Mouse (Mus musculus): ENCODE data around the gene Ucp1. TPM values are rescaled to one million over a fixed set of nuclear protein-coding genes. Genes with fewer than 3 reads are reported as not detected.
"Not testable (repeated sequence)": the region's sequence is repeated elsewhere in the genome, so short reads cannot be mapped to it uniquely, and the experiment has no call there.

Ucp1 gene
- polyA plus RNA-seq, 1 experiment from 2014 or later: not detected

GRCm38 (mm10) chr8:83297375-83297774, 7.2 kb downstream of the Ucp1 start:
- ATAC-seq (ENCODE audit: insufficient read depth, low FRiP score, low read depth): no peak
- H3K27ac ChIP-seq: no peak overlapping the region
- no peaks in the 10 kb centered on the region for H3K36me3 ChIP-seq
- H3K4me3 ChIP-seq (replicated peaks): no peak overlapping the region
- H3K9ac ChIP-seq: no peak overlapping the region
- 68% methylated on average over 4 of the region's 4 CpGs for WGBS
- no peak overlapping the region for H3K4me2 ChIP-seq
- no peaks in the 10 kb centered on the region for H3K27me3 ChIP-seq (replicated peaks)
- no peaks in the 10 kb centered on the region for H3K9me3 ChIP-seq
- no peaks in the 10 kb centered on the region for H3K4me1 ChIP-seq

- Histone ChIP-seq H3K4me1 (no peaks in the 10 kb centered on the region), H3K9me3 (no peaks in the 10 kb centered on the region), H3K4me2 (no peak overlapping the region), H3K27me3 (replicated peaks) (no peaks in the 10 kb centered on the region), H3K9ac (no peak overlapping the region), H3K27ac (no peak overlapping the region), H3K4me3 (replicated peaks) (no peak overlapping the region), H3K36me3 (no peaks in the 10 kb centered on the region)
- 45% methylated on average over 1 of the region's 1 CpGs for WGBS
- ATAC-seq (ENCODE audit: insufficient read depth, low FRiP score, low read depth): no peak
Measured at GRCm38 (mm10) chr8:83300135-83300534, 10.0 kb downstream of the Ucp1 start.

- Histone ChIP-seq H3K27me3 (replicated peaks) (no peaks in the 10 kb centered on the region), H3K4me2 (no peak overlapping the region), H3K4me1 (no peaks in the 10 kb centered on the region), H3K36me3 (no peaks in the 10 kb centered on the region), H3K4me3 (replicated peaks) (no peak overlapping the region), H3K9ac (no peak overlapping the region), H3K27ac (no peak overlapping the region), H3K9me3 (no peaks in the 10 kb centered on the region)
- 92% methylated on average over 1 of the region's 1 CpGs for WGBS
- no peak for ATAC-seq (ENCODE audit: insufficient read depth, low FRiP score, low read depth)
Measured at GRCm38 (mm10) chr8:83304946-83305345, 14.8 kb downstream of the Ucp1 start.

GRCm38 (mm10) chr8:83309836-83310235, 19.7 kb downstream of the Ucp1 start:
- WGBS: 89% methylated on average over 6 of the region's 6 CpGs
- H3K27ac ChIP-seq: no peak overlapping the region
- H3K9me3 ChIP-seq: no peaks in the 10 kb centered on the region
- no peaks in the 10 kb centered on the region for H3K27me3 ChIP-seq (replicated peaks)
- no peaks in the 10 kb centered on the region for H3K4me1 ChIP-seq
- H3K4me3 ChIP-seq (replicated peaks): no peak overlapping the region
- H3K9ac ChIP-seq: no peak overlapping the region
- ATAC-seq (ENCODE audit: insufficient read depth, low FRiP score, low read depth): no peak
- no peaks in the 10 kb centered on the region for H3K36me3 ChIP-seq
- no peak overlapping the region for H3K4me2 ChIP-seq

- H3K27me3 ChIP-seq (replicated peaks); H3K9me3 ChIP-seq; H3K4me2 ChIP-seq; ATAC-seq (ENCODE audit: insufficient read depth, low FRiP score, low read depth); H3K27ac ChIP-seq; H3K9ac ChIP-seq; H3K36me3 ChIP-seq; H3K4me1 ChIP-seq; H3K4me3 ChIP-seq (replicated peaks): not testable (repeated sequence)
- 79% methylated on average over 4 of the region's 4 CpGs for WGBS
Measured at GRCm38 (mm10) chr8:83315084-83315483, 24.9 kb downstream of the Ucp1 start.

GRCm38 (mm10) chr8:83315691-83316090, 25.5 kb downstream of the Ucp1 start:
- H3K4me2 ChIP-seq: no peak overlapping the region
- no peak overlapping the region for H3K9ac ChIP-seq
- H3K4me3 ChIP-seq (replicated peaks): no peak overlapping the region
- H3K27ac ChIP-seq: no peak overlapping the region
- WGBS: 81% methylated on average over 2 of the region's 2 CpGs
- H3K27me3 ChIP-seq (replicated peaks): no peaks in the 10 kb centered on the region
- H3K4me1 ChIP-seq: no peaks in the 10 kb centered on the region
- H3K36me3 ChIP-seq: peaks cover 4% of the 10 kb centered on the region; the same call in 1 of the 2 replicates
- no peaks in the 10 kb centered on the region for H3K9me3 ChIP-seq
- ATAC-seq (ENCODE audit: insufficient read depth, low FRiP score, low read depth): no peak

- Histone ChIP-seq H3K4me2 (no peak overlapping the region), H3K36me3 (peaks cover 16% of the 10 kb centered on the region), H3K27me3 (replicated peaks) (no peaks in the 10 kb centered on the region), H3K4me3 (replicated peaks) (no peak overlapping the region), H3K9me3 (no peaks in the 10 kb centered on the region), H3K9ac (no peak overlapping the region), H3K4me1 (no peaks in the 10 kb centered on the region), H3K27ac (no peak overlapping the region)
- ATAC-seq (ENCODE audit: insufficient read depth, low FRiP score, low read depth): no peak
- WGBS: 93% methylated on average over 3 of the region's 3 CpGs
Measured at GRCm38 (mm10) chr8:83320543-83320942, 30.4 kb downstream of the Ucp1 start.

GRCm38 (mm10) chr8:83322374-83322773, 32.2 kb downstream of the Ucp1 start:
- H3K27ac ChIP-seq: no peak overlapping the region
- no peak overlapping the region for H3K4me2 ChIP-seq
- no peaks in the 10 kb centered on the region for H3K4me1 ChIP-seq
- H3K9ac ChIP-seq: no peak overlapping the region
- H3K27me3 ChIP-seq (replicated peaks): no peaks in the 10 kb centered on the region
- WGBS: 91% methylated on average over 6 of the region's 6 CpGs
- H3K36me3 ChIP-seq: peaks cover 13% of the 10 kb centered on the region
- H3K4me3 ChIP-seq (replicated peaks): no peak overlapping the region
- H3K9me3 ChIP-seq: no peaks in the 10 kb centered on the region
- ATAC-seq (ENCODE audit: insufficient read depth, low FRiP score, low read depth): no peak

- Histone ChIP-seq H3K9me3 (no peaks in the 10 kb centered on the region), H3K27ac (no peak overlapping the region), H3K4me2 (no peak overlapping the region), H3K4me3 (replicated peaks) (no peak overlapping the region), H3K36me3 (peaks cover 13% of the 10 kb centered on the region), H3K9ac (no peak overlapping the region), H3K4me1 (no peaks in the 10 kb centered on the region), H3K27me3 (replicated peaks) (no peaks in the 10 kb centered on the region)
- 83% methylated on average over 2 of the region's 2 CpGs for WGBS
- ATAC-seq (ENCODE audit: insufficient read depth, low FRiP score, low read depth): no peak
Measured at GRCm38 (mm10) chr8:83323056-83323455, 32.9 kb downstream of the Ucp1 start.

- no peak for ATAC-seq (ENCODE audit: insufficient read depth, low FRiP score, low read depth)
- H3K9me3 ChIP-seq: no peaks in the 10 kb centered on the region
- peaks cover 4% of the 10 kb centered on the region; the same call in 1 of the 2 replicates for H3K36me3 ChIP-seq
- H3K4me1 ChIP-seq: peaks cover 2% of the 10 kb centered on the region; the same call in 1 of the 2 replicates
- no peak overlapping the region for H3K27ac ChIP-seq
- H3K4me2 ChIP-seq: no peak overlapping the region
- 89% methylated on average over 5 of the region's 5 CpGs for WGBS
- H3K4me3 ChIP-seq (replicated peaks): no peak overlapping the region
- no peak overlapping the region for H3K9ac ChIP-seq
- no peaks in the 10 kb centered on the region for H3K27me3 ChIP-seq (replicated peaks)
Measured at GRCm38 (mm10) chr8:83327889-83328288, 37.7 kb downstream of the Ucp1 start.

GRCm38 (mm10) chr8:83331567-83331898, 41.4 kb downstream of the Ucp1 start:
- Histone ChIP-seq H3K27me3 (replicated peaks) (no peaks in the 10 kb centered on the region), H3K9ac (peak overlapping the region; percentile 78; the same call in 1 of the 2 replicates), H3K27ac (peak overlapping the region; percentile 55; the same call in 1 of the 2 replicates), H3K36me3 (no peaks in the 10 kb centered on the region; the same call in 1 of the 2 replicates), H3K4me1 (peaks cover 4% of the 10 kb centered on the region; the same call in 1 of the 2 replicates), H3K4me2 (peak overlapping the region; percentile 87), H3K9me3 (no peaks in the 10 kb centered on the region), H3K4me3 (replicated peaks) (peak overlapping the region; percentile 89)
- no peak for ATAC-seq (ENCODE audit: insufficient read depth, low FRiP score, low read depth)
- 10% methylated on average over 7 of the region's 7 CpGs for WGBS

GRCm38 (mm10) chr8:83331899-83332697, 41.9 kb downstream of the Ucp1 start, which contains the start of gene Elmod2:
Gene Elmod2, minus strand, starts transcription at chr8:83332486.
- Histone ChIP-seq H3K36me3 (no peaks in the 10 kb centered on the region; the same call in 1 of the 2 replicates), H3K27me3 (replicated peaks) (no peaks in the 10 kb centered on the region), H3K4me1 (peaks cover 4% of the 10 kb centered on the region; the same call in 1 of the 2 replicates), H3K27ac (peak within 1 kb of the TSS; percentile 55), H3K9me3 (no peaks in the 10 kb centered on the region), H3K4me2 (peak within 1 kb of the TSS; percentile 87), H3K9ac (peak within 1 kb of the TSS; percentile 78), H3K4me3 (replicated peaks) (peak within 1 kb of the TSS; percentile 89)
- peak; percentile 99 for ATAC-seq (ENCODE audit: insufficient read depth, low FRiP score, low read depth)
- under 1% methylated on average over 84 of the region's 85 CpGs for WGBS

Data from stomach, embryonic 15.5 days (tissue).